Mouse (Mus musculus) ES-E14 (cell line): ENCODE measurements around the gene Elavl1.

Source experiments
- CHD2 ChIP-seq: IDR thresholded peaks from 2 replicates; pipeline ENCODE4 v1.6.1; 2014; ENCODE audit warnings: mild to moderate bottlenecking, low read depth, low read length, inconsistent platforms
- MAFK ChIP-seq: IDR thresholded peaks from 2 replicates; pipeline ENCODE4 v1.6.1; 2014; ENCODE audit warnings: mild to moderate bottlenecking, low read depth, low read length, inconsistent platforms; ENCODE audit not compliant: insufficient read depth
- ZC3H11A ChIP-seq: IDR thresholded peaks from 2 replicates; pipeline ENCODE4 v1.6.1; 2012; ENCODE audit warnings: low read depth, mild to moderate bottlenecking, inconsistent platforms, low read length, borderline replicate concordance

DNA sequence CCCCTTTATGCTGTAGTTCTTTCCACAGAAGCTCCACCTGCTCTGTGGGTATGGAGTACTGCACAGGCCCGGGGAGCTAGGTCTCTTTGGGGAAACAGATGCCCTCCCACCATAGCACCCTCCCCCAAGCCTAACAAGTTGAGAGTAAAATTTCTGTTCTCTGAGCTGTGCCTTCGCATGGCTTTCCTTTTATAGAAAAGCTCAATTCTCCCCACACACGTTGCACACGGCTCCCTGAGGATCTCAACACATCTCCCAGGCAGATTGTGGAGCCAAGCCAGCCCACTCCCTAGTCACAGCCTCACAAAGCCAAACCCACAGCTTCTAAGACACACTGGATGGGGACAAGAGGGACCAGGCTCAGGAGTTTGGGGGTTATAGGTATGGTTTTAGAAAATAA, 68.3 kb downstream of the Elavl1 start:
- TF ChIP-seq ZC3H11A = no peak
- no peak for TF ChIP-seq CHD2
- TF ChIP-seq MAFK = no peak
